Mouse (Mus musculus) erythroblast, embryonic 14.5 days (primary cell): ENCODE data around the gene Ddah1.

ENCODE experiments used
- GATA1 ChIP-seq: IDR thresholded peaks from 2 replicates; pipeline ENCODE4 v1.6.1; 2012; ENCODE audit warnings: low read length, inconsistent platforms, mixed read lengths
- TAL1 ChIP-seq: IDR thresholded peaks from 3 replicates; pipeline ENCODE4 v1.6.1; 2012; ENCODE audit warnings: low read length, inconsistent platforms, mixed read lengths

- TF ChIP-seq GATA1, result no peak
- TF ChIP-seq TAL1, result no peak
Measured at GRCm38 (mm10) chr3:145790233-145790632, 31.8 kb downstream of the Ddah1 start.
